Mouse (Mus musculus) heart, adult 8-10 months (tissue): Measurements from ENCODE around the gene Relb. TPM values are rescaled to one million over a fixed set of nuclear protein-coding genes. Genes with fewer than 3 reads are reported as not detected.

Experiments used
- DNase-seq: peaks from one replicate; pipeline ENCODE4 v3.0.0; 2022; ENCODE audit warnings: low spot score
- total RNA-seq, 4 experiments: library from RNA; stranded (reverse); gene quantifications; 2 replicates each; pipeline ENCODE4 v1.2.4; 2022

The Relb gene
- total RNA-seq, 4 experiments from 2014 or later, result 6.4 to 9.2 (median 7.7) TPM

DNA sequence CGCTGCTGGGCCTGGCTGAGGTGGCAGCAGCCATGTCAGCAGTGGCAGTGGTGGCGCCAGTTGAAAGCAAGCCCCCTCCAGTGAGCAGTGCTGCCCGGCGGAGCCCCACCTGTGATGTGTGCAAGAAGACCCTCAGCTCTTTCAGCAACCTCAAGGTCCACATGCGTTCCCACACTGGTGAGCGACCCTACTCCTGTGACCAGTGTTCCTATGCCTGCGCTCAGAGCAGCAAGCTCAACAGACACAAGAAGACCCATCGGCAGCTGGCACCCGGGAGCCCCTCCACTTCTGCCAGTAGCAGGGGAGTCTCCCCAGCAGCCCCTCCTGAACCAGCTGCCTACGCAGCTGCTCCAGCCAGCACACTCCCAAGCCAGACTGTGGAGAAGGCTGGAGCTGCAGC lies 49.5 kb downstream of the Relb start:
- DNase-seq, result no peak

DNA sequence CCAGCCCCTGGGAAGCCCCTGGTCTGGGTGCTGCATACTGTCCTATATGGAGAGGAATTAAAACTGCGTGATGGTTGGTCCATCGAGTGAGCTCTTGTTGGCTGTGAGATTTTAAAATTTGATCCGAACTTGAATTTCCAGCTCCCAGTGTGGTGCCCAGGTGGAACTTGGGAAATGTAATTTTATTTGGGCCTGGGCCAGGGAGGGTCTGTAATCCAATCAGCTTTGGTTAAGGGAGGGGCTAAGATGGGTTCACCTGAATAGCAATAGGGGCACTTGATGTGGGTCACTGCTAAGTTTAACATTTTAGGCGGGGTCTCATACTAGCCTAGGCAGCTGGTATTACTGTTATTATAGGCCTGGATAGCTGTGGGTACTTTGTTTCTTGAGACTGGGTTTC lies 50.8 kb downstream of the Relb start:
- DNase-seq, result no peak

DNA sequence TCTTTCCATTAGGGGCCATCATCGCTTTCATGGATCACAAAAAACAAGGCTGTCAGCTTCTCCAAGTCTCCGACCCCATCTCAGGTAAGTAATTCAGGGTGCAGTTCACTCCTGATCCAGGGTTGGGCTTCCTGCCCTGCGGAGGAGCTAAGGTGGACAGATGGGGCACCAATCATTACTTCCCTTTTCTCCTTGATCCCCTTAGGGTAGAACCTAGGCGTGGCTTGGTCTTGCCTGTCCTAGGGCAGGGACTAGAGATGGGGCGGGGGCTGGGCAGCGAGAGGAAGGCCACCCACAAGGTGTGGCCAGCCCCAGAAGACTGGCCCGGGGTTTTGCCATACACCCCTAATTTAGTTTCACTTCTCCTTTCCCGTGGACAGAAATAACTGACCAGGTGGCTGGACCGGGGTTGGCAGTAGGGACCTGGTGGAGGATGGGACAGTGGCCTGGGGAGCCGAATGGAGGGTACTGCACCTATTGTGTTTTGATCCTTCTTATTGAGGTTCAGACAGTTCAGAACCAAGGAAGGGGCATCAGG lies 51.3 kb downstream of the Relb start:
- DNase-seq, result no peak

DNA sequence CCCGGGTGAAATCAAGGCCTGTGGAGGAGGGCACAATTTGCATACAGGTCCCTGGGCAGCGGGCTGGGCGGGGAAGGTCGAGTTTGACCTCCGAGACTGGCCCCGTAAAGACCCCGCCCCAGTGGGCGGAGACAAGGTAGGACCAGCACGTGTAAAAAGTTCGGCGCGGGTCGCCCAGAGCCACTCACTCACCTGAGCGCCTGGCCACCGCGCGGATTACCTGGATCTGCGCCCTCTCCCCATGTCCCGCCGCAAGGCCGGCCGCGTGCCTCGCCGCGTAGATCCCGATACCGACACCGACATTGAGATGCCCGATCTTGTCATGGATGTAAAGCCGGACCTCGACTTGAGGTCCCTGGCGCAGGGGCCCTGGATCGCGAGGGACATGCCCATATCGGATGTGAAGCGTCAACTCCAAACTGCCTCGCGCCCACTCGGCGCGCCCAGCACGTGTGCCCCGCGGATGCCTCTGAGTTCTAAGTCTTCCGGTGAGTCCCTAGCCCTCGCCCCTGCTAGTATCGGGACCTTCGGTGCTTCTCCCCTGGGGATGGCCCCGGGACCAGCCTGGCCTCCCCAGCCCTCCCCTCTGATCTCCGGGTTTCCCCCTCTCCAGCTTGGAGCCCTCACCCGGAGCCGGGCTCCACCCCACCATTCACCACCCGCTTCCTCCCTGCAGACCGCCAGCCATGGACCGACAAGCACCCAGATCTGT lies 51.9 kb downstream of the Relb start, which contains the start of the genes Zfp296 and Gemin7:
Gene Zfp296 (plus strand): TSS at position 147 of the 712 bp plus-strand sequence.
Gene Gemin7 (minus strand): TSS at position 455 of the 712 bp plus-strand sequence.
- no peak for DNase-seq

DNA sequence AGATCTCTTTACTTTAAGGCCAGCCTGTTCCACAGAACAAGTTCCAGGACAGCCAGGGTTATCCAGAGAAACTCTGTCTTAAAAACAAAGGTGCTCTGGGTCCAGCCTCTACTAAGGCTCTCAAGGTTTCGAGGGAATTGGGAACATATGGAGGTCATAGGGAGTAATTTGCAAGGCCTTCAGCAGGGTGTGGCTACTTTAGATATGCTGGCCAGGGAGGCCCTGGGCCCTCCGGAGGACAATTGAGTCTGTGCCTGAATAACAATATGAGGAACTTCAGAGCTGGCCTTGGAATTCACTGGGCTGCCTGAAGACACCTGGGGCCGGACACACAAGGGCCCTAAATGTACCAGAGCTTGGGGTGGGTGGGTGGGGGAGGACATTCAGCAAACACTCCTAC lies 53.7 kb downstream of the Relb start:
- no peak for DNase-seq

DNA sequence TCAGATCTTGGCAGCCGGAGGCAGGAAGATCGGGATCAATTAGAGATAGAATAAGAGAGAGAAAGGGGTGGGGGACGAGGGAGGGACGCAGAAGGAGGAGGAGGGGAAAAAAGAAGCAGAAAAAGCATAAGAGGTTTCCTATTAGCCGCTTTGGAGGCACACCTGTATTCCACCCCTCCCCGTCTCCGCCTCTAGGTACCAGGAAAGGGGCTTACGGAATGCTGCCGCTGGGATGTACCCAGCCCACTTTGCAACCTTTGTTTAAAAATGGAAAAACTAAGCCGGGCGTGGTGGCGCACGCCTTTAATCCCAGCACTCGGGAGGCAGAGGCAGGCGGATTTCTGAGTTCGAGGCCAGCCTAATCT lies 55.5 kb downstream of the Relb start:
- no peak for DNase-seq

DNA sequence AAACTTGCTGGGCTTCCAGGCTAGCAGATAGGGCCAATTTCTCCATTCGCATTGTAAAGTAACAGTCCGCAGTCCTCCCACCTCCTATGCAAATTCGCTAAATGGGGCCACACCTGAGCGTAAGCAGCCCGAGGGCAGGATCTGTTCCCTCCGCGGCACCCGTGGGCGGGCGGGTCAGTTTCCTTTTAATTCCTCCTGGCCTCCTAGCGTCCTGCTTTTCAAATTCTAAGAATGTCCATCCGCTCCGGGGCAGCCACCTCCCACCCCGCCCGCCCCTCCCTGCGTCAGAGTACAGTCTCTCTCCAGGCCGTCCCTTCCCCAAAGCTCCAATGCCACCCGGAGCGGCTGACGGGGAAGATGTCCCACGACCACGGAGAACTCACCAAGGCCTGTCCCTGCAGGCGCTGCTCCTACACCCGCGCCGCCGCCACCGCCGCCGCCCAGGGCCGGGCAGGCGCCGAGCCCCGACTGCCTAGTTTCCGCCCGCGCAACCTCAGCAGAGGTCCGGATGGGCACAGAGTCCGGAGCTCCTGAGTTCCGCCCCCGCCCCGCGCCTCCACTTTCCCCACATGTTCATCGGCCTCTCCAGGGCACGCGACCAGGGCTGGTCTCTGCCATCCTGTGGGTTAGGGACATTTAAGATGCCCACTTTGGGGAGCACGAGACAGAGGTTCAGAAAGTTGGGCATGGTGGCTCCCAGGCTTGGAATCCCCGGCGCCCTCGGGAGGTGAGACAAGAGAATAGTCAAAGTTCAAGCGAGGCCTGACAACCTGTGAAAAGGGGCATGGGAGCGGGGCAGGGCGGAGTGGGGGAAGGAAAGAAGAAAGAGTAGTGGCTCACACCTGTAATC lies 56.1 kb downstream of the Relb start:
- peak; percentile 75 for DNase-seq

DNA sequence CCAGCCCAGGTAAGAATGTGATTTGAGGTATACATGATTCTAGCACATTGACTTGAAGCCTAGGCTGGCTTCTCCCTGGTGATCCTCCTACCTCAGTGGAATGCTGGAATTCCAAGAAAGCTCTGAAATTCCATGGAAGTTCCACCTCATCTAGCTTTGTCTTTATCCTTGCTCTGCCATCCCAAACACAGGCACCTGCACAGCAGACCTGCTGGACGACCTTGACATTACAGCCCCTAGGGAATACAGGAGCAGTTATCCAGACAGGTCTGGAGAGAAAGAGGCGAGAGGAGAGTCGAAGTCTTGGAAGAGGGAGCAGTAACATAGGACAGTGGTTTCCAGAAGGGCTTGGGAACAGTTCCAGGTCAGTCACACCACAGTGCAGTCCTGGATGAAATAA lies 59.6 kb downstream of the Relb start:
- DNase-seq, result no peak

DNA sequence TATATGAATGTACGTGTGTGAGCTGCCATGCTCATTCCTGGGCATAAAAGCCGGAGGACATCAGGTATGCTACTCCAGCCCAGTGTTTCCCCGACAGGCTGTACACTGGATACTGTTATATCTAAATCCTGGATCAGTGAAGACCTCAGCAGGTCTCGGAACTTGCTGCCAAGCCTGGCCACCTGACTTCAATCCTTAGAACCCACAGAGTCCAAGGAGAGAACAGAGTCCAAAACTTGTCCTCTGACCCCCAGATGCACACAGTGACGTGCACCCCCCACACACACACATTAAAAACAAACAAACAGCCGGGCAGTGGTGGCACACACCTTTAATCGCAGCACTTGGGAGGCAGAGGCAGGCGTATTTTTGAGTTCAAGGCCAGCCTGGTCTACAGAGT lies 61.8 kb downstream of the Relb start:
- DNase-seq, result no peak

DNA sequence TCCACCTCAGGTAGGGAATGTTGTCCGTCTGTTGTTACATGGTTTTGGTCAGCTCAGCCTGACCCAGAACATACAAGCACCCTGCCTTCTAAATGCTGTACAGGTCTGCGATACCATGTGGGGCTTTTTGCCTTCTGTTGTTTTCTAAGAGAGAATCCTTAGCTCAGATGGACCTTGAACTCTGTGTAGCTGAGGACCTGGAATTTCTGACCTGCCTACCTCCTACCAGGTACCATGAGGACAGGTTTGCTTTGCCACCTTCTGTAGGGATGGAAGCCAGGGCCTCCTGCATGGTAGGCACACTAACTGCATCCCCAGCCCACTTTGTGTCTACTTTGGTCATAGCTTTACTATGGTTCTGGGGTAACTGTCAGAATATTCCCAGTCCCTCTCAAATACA lies 63.4 kb downstream of the Relb start:
- DNase-seq, result no peak

DNA sequence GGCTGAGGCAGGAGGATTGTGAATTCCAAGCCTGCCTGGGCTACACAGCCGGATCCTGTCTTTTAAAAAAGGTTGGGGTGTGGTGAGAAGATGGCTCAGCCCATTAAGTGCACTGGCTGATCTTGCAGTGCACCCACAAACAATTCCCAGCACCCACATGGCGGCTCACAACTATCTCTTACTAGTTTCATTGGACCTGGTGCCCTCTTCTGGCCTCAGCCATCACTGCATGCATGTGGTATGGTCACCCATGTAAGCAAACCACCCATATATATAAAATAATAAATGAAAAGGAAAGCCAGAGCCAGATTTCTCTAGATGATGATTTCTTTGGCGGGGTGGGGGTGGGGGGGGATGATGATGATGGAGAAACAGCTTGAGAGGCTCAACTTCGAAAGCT lies 64.8 kb downstream of the Relb start:
- no peak for DNase-seq

DNA sequence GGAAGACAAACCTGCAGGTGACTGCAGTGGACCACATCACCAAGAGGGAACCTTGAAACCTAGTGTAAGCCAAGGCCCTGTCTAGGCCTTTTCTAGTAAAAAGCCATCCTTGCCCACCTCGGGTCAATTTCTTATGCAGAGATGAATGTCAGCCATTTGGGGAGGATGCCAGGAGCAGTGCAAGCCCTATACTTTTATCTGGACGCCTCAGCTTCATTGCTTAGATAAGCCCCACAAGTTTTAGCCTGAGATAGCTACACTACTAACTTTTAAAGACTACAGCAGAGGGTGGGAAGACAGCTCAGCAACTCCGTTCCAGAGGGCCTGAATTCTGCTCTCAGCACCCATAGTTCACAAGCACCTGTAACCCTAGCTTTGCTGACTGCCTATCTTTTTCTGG lies 65.4 kb downstream of the Relb start:
- no peak for DNase-seq

DNA sequence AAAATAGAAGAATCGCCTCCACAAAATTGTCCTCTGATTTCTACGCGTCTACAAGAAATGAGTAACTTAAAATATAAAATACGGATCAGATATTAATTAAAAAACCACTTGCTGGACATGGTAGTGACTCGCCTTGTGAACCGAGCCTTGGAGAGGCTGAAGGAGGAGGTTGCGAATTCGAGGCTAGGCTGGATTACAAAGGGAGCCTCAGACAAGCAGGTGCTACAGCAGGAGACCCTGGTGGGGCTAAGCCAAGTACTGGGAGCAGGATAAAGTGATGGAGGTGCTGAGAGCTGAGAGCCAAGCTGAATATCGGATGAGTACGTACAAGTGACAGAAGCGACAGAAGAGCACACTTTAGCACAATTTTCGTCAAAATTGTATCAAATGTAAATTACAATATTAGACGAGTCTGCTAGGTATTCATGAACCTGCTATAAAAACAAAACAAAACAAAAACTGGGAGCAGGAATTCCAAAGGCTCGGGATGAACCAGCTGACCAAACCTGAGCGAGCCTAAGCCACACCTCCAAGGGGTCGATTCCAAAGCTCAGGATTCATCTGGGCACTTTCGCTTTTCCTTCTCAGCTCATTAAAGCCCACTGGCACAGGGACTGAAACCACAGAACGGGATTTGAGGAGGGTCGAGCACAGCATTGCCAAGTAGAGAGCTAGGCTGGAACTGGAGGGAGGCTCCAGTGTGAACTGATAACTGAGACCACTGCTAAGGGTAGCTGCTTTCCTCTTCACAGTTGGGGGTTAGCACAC lies 66.4 kb downstream of the Relb start, which contains the start of gene Ppp1r37:
Gene Ppp1r37 (minus strand): TSS at position 434 of the 768 bp plus-strand sequence.
- no peak for DNase-seq

DNA sequence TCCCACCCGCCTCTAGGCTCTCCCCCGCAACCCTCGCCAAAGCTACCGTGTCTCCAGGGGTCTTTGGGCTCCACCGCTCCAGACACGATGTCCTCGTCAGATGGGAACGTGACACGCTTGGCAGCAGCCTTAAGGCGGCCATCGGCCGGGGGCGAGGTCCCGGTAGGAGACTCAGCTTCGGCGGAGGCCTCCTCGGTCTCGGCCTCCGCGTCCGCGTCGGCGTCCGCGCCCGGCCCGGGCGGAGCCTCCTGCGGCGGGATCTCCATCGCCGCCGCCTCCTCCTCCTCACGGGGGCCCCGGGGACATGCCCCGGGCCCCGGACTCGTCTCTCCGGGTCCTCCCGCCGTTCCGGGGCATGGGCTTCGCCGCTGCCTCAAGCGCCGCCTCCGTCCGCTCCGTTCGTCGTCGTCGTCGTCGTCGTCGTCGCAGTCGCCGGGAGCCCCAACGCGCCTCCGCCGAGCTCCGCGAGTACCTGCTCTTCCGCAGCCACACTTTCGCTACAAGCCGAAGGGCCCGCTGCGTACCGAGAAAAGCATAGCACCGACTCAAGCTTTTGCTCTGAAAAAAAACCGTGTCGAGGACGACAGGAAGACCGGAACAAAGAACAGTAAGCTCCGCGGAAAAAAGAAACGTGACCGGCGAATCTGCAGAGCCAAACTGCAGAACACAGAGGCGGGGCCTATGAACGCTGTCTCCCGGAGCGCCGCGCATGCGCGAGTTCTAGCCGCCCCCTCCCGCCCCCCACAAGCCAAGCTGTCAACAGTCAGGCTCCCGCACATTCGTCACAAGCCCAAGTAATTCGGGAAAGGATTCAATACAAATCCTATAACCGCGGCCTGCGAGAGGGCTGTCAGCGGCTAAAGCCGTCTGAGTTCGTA lies 67.2 kb downstream of the Relb start:
- DNase-seq, result peak; percentile 81

DNA sequence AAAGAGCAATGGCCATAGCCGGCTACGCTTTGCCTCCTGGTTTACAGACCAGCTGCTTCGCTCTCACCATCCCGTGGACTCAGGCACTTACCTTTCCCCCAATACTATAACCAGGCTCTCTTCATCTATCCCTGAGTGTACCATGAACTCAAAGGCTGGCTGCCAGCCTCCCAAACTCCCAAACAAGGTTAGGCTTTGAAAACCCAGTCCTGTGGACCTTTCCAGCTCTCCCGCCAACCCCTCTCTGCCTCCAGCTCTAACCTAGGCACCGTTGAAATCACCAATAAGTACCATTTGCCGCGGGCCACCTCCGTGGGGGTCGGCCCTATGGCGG lies 67.8 kb downstream of the Relb start:
- no peak for DNase-seq

DNA sequence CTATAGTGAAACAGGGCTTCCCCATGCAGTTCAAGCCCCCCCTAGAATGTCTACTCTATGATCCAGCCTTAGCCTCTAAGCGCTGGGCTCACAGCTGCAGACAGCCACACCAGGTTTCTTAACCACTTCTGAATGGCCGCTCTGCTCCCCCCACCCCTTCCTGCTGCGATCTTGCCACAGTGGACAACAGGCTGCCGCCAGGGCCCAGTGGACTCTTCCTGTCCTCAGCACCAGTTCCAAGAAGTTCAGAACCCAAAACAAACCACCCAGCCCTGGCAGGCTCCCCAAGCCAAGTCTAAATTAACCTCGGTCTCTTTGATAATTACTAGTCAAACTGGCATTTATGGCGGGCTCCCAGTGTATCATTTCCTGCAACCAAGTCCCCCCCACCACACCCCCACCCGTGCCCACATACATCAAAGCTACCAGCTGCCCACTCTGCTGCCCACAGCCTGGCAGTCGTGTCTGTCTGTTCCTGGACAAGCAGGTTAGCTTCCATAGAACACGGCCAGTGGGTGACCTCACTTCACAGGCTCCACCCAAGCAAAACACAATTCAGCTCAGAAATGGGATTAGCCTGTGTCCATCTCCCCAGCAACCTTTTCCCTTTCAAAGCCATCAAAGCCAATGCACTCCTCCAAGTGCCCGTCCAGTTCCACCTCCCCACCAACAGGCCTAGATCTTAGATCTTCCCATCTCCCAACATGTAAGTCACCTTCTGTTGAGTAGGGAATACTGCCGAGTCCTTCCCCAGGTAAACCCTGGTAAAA lies 68.6 kb downstream of the Relb start:
- no peak for DNase-seq

DNA sequence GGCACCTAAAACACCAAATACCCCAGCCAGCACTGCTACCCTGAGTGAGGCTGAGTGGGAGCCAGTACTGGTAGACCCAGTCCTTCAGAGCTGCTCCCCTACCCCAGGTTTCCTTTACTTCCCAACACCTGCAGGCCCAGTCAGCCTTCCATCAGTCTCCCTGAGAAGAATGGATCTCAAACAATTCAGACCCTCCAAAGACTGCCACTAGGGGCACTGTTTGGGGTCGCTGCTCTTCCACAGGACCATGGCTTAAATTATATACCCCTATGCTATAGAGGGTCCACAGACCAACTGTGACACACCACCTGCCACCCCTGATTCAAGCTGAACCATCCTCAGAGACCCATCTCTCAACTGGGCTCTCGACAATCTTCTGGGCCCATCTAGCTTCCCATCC lies 70.3 kb downstream of the Relb start:
- no peak for DNase-seq

DNA sequence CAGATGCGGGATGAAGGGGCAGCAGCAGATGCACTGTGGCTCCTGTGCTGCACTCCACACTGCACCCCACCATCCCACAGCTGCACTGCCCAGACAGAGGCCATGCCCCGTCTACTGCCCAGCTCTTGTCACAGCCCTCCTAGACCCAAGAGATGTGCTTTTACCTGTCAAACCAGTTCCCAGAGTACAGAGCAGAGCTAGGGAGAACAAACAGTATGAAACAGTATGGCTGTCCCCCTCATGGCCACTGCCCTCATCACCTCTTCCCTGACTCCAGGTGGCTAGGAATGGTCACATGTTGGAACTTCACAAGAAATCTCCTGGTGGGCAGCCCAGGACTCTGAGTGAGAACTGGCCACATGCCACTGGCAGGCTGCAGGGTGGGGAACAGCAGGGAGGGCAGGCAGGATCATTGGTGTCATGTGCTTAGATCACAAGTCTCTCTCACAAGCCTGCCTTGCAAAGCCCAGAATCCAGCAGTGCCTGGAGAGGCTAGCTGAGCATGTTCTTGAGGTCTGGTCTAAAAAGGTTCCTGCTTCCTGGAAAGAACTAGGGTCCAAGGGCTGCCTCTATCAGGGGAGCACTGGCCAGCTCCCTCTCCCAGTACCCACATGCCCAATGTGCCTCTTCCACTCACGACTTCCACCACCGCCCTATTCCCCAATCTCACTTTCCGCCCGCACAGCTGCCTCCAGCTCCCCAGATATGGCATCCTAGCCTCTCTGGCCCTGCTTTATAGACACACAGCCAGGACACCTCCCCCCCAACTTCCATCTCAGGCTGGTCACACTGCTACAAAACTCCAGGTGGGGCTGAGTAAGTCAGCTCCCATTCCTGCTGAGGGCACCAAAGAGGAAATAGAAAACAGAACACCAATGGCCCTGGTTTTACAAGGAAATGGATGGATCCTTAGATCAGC lies 71.0 kb downstream of the Relb start:
- no peak for DNase-seq

DNA sequence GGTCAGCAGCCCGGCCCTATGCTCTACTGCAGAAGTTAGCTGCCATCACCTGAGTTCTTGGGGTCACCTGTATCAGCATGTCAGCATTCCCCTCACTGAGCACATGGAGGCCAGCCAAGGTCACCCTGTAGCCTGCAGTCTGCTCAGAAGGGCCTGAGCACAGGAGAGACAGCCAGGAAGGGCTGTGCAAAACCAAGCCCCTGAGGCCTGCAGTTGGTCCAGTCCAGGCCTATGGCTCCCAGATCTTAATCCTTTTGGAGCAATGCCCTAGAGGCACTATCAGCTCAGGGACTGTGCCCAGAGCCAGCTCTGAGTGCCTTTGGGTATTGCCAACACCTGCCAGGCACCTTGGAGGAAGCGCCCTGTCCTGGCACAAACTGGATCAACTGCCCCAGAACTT lies 72.2 kb downstream of the Relb start:
- no peak for DNase-seq
